Mouse (Mus musculus): ENCODE data around the gene Tex50. TPM values are rescaled to one million over a fixed set of nuclear protein-coding genes. Genes with fewer than 3 reads are reported as not detected.
A peak's percentile ranks its signal among the peaks of the same experiment; 100 is the strongest.

Tex50 gene
- polyA plus RNA-seq, 1 experiment from 2014 or later: not detected

GRCm38 (mm10) chr1:161140026-161140762 lies 18.9 kb downstream of the Tex50 start:
- H3K4me2 ChIP-seq: no peak overlapping the region
- H3K27ac ChIP-seq (ENCODE audit: low read depth, low read length): no peak overlapping the region
- ATAC-seq (replicated peaks; ENCODE audit: low FRiP score) (no peak), DNase-seq (ENCODE audit: low spot score) (no peak)
- H3K9ac ChIP-seq (ENCODE audit: low read depth, low read length): no peak overlapping the region
- WGBS: 77% methylated on average over 9 of the region's 9 CpGs
- H3K36me3 ChIP-seq (ENCODE audit: control insufficient read depth, insufficient read depth, low read length): no peaks in the 10 kb centered on the region
- H3K27me3 ChIP-seq (replicated peaks; ENCODE audit: control insufficient read depth, insufficient read depth, low read length): no peaks in the 10 kb centered on the region; the same call in 1 of the 2 replicates
- H3K9me3 ChIP-seq (ENCODE audit: control insufficient read depth, low read length): no peaks in the 10 kb centered on the region
- H3K4me3 ChIP-seq (ENCODE audit: low read depth, low read length): no peak overlapping the region
- H3K4me1 ChIP-seq (replicated peaks; ENCODE audit: control insufficient read depth, insufficient read depth, low read length): 0 out of 2 replicates have a peak, but pooled peaks cover 3% of the 10 kb centered on the region

- no peaks in the 10 kb centered on the region for H3K36me3 ChIP-seq (ENCODE audit: control insufficient read depth, insufficient read depth, low read length)
- WGBS: 66% methylated on average over 2 of the region's 2 CpGs
- no peak overlapping the region for H3K27ac ChIP-seq (ENCODE audit: low read depth, low read length)
- H3K4me3 ChIP-seq (ENCODE audit: low read depth, low read length): no peak overlapping the region
- H3K4me2 ChIP-seq: no peak overlapping the region
- H3K9me3 ChIP-seq (ENCODE audit: control insufficient read depth, low read length): no peaks in the 10 kb centered on the region
- H3K27me3 ChIP-seq (replicated peaks; ENCODE audit: control insufficient read depth, insufficient read depth, low read length): peaks cover 2% of the 10 kb centered on the region; the same call in 1 of the 2 replicates
- ATAC-seq (replicated peaks; ENCODE audit: low FRiP score) (no peak), DNase-seq (ENCODE audit: low spot score) (no peak)
- 0 out of 2 replicates have a peak, but pooled peaks cover 3% of the 10 kb centered on the region for H3K4me1 ChIP-seq (replicated peaks; ENCODE audit: control insufficient read depth, insufficient read depth, low read length)
- no peak overlapping the region for H3K9ac ChIP-seq (ENCODE audit: low read depth, low read length)
Observed at GRCm38 (mm10) chr1:161139496-161139895, 19.6 kb downstream of the Tex50 start.

- Histone ChIP-seq H3K9me3 (ENCODE audit: control insufficient read depth, low read length) (no peaks in the 10 kb centered on the region), H3K36me3 (ENCODE audit: control insufficient read depth, insufficient read depth, low read length) (no peaks in the 10 kb centered on the region), H3K9ac (ENCODE audit: low read depth, low read length) (peak within 1 kb of the TSS; percentile 84), H3K4me2 (peak within 1 kb of the TSS; percentile 64), H3K4me3 (ENCODE audit: low read depth, low read length) (peak within 1 kb of the TSS; percentile 86), H3K27me3 (replicated peaks; ENCODE audit: control insufficient read depth, insufficient read depth, low read length) (peaks cover 2% of the 10 kb centered on the region; the same call in 1 of the 2 replicates), H3K27ac (ENCODE audit: low read depth, low read length) (peak within 1 kb of the TSS; percentile 79), H3K4me1 (replicated peaks; ENCODE audit: control insufficient read depth, insufficient read depth, low read length) (peaks cover 3% of the 10 kb centered on the region; the same call in 1 of the 2 replicates)
- 1% methylated on average over 41 of the region's 41 CpGs for WGBS
- DNase-seq (ENCODE audit: low spot score) (peak; percentile 89), ATAC-seq (replicated peaks; ENCODE audit: low FRiP score) (peak; percentile 95)
Observed at GRCm38 (mm10) chr1:161130726-161131664, 28.1 kb downstream of the Tex50 start, which contains the start of gene Klhl20. Gene Klhl20, minus strand, starts transcription at chr1:161131511.

GRCm38 (mm10) chr1:161126461-161126860 lies 32.7 kb downstream of the Tex50 start:
- Histone ChIP-seq H3K4me1 (replicated peaks; ENCODE audit: control insufficient read depth, insufficient read depth, low read length) (peaks cover 3% of the 10 kb centered on the region; the same call in 1 of the 2 replicates), H3K27ac (ENCODE audit: low read depth, low read length) (no peak overlapping the region), H3K36me3 (ENCODE audit: control insufficient read depth, insufficient read depth, low read length) (no peaks in the 10 kb centered on the region), H3K4me3 (ENCODE audit: low read depth, low read length) (no peak overlapping the region), H3K27me3 (replicated peaks; ENCODE audit: control insufficient read depth, insufficient read depth, low read length) (no peaks in the 10 kb centered on the region), H3K4me2 (no peak overlapping the region), H3K9ac (ENCODE audit: low read depth, low read length) (no peak overlapping the region), H3K9me3 (ENCODE audit: control insufficient read depth, low read length) (no peaks in the 10 kb centered on the region)
- ATAC-seq (replicated peaks; ENCODE audit: low FRiP score) (0 out of 2 replicates have a peak, but pooled peaks have one; percentile 6), DNase-seq (ENCODE audit: low spot score) (no peak)
- WGBS: 65% methylated on average over 1 of the region's 1 CpGs

GRCm38 (mm10) chr1:161122661-161123418 lies 36.3 kb downstream of the Tex50 start:
- 93% methylated on average over 10 of the region's 10 CpGs for WGBS

GRCm38 (mm10) chr1:161114591-161114990 lies 44.5 kb downstream of the Tex50 start:
- Histone ChIP-seq H3K9me3 (ENCODE audit: control insufficient read depth, low read length) (no peaks in the 10 kb centered on the region), H3K27ac (ENCODE audit: low read depth, low read length) (no peak overlapping the region), H3K9ac (ENCODE audit: low read depth, low read length) (no peak overlapping the region), H3K36me3 (ENCODE audit: control insufficient read depth, insufficient read depth, low read length) (no peaks in the 10 kb centered on the region), H3K27me3 (replicated peaks; ENCODE audit: control insufficient read depth, insufficient read depth, low read length) (no peaks in the 10 kb centered on the region), H3K4me3 (ENCODE audit: low read depth, low read length) (no peak overlapping the region), H3K4me1 (replicated peaks; ENCODE audit: control insufficient read depth, insufficient read depth, low read length) (peaks cover 4% of the 10 kb centered on the region; the same call in 1 of the 2 replicates), H3K4me2 (no peak overlapping the region)
- ATAC-seq (replicated peaks; ENCODE audit: low FRiP score) (no peak), DNase-seq (ENCODE audit: low spot score) (no peak)

More at GRCm38 (mm10) chr1:161122661-161123418, 36.3 kb downstream of the Tex50 start:
- Histone ChIP-seq H3K27ac (ENCODE audit: low read depth, low read length) (no peak overlapping the region), H3K4me1 (replicated peaks; ENCODE audit: control insufficient read depth, insufficient read depth, low read length) (no peaks in the 10 kb centered on the region), H3K4me3 (ENCODE audit: low read depth, low read length) (no peak overlapping the region), H3K36me3 (ENCODE audit: control insufficient read depth, insufficient read depth, low read length) (no peaks in the 10 kb centered on the region), H3K9ac (ENCODE audit: low read depth, low read length) (no peak overlapping the region), H3K9me3 (ENCODE audit: control insufficient read depth, low read length) (no peaks in the 10 kb centered on the region), H3K27me3 (replicated peaks; ENCODE audit: control insufficient read depth, insufficient read depth, low read length) (no peaks in the 10 kb centered on the region), H3K4me2 (no peak overlapping the region)
- DNase-seq (ENCODE audit: low spot score) (no peak), ATAC-seq (replicated peaks; ENCODE audit: low FRiP score) (no peak)

GRCm38 (mm10) chr1:161109216-161109615 lies 49.9 kb downstream of the Tex50 start:
- DNase-seq (ENCODE audit: low spot score) (no peak), ATAC-seq (replicated peaks; ENCODE audit: low FRiP score) (no peak)
- Histone ChIP-seq H3K9me3 (ENCODE audit: control insufficient read depth, low read length) (no peaks in the 10 kb centered on the region), H3K4me3 (ENCODE audit: low read depth, low read length) (no peak overlapping the region), H3K27ac (ENCODE audit: low read depth, low read length) (no peak overlapping the region), H3K36me3 (ENCODE audit: control insufficient read depth, insufficient read depth, low read length) (peaks cover 4% of the 10 kb centered on the region; the same call in 1 of the 2 replicates), H3K4me1 (replicated peaks; ENCODE audit: control insufficient read depth, insufficient read depth, low read length) (no peaks in the 10 kb centered on the region), H3K4me2 (no peak overlapping the region), H3K27me3 (replicated peaks; ENCODE audit: control insufficient read depth, insufficient read depth, low read length) (no peaks in the 10 kb centered on the region), H3K9ac (ENCODE audit: low read depth, low read length) (no peak overlapping the region)
- WGBS: 89% methylated on average over 8 of the region's 8 CpGs
